Mouse (Mus musculus) heart, embryonic 16.5 days (tissue): ENCODE data around the gene Ghrhr. TPM values are rescaled to one million over a fixed set of nuclear protein-coding genes. Genes with fewer than 3 reads are reported as not detected.

Source experiments
- ATAC-seq: fragments of 200-750 bp; cut with Nextera tagmentation; replicated peaks from 2 replicates; pipeline ENCODE4 v1.8.0; 2017; ENCODE audit warnings: moderate number of reproducible peaks; ENCODE audit not compliant: insufficient read depth, low FRiP score; ENCODE audit errors: extremely low read depth
- H3K27ac ChIP-seq: fragments of 300-500 bp; sonication (generic); 2 replicates; pipeline ENCODE4 v1.5.1; 2014; ENCODE audit warnings: mild to moderate bottlenecking, low read length, control low read depth, moderate library complexity
- H3K27me3 ChIP-seq: fragments of 300-500 bp; sonication (generic); 2 replicates; pipeline ENCODE4 v1.6.1; 2014; ENCODE audit warnings: low read length, mixed read lengths; ENCODE audit not compliant: control insufficient read depth, insufficient read depth
- H3K36me3 ChIP-seq: fragments of 300-500 bp; sonication (generic); 2 replicates; pipeline ENCODE4 v1.6.1; 2014; ENCODE audit not compliant: control insufficient read depth, insufficient read depth
- H3K4me1 ChIP-seq: fragments of 300-500 bp; sonication (generic); 2 replicates; pipeline ENCODE4 v1.6.1; 2014; ENCODE audit warnings: low read length, mixed read lengths; ENCODE audit not compliant: control insufficient read depth, insufficient read depth
- H3K4me2 ChIP-seq: fragments of 300-500 bp; sonication (generic); 2 replicates; pipeline ENCODE4 v1.6.1; 2014; ENCODE audit warnings: low read depth, mild to moderate bottlenecking, control low read depth, low read length
- H3K4me3 ChIP-seq: fragments of 300-500 bp; sonication (generic); 2 replicates; pipeline ENCODE4 v1.5.1; 2014; ENCODE audit warnings: mild to moderate bottlenecking, control low read depth, low read length
- H3K9ac ChIP-seq: fragments of 300-500 bp; sonication (generic); 2 replicates; pipeline ENCODE4 v1.6.1; 2014; ENCODE audit warnings: low read length, control low read depth
- H3K9me3 ChIP-seq: fragments of 300-500 bp; sonication (generic); replicated peaks from 2 replicates; pipeline ENCODE4 v1.6.1; 2016; ENCODE audit warnings: low read length; ENCODE audit not compliant: control insufficient read depth
- WGBS: fragments of 180-500 bp; shearing (Covaris S2); extraction: QIAGEN DNeasy Blood & Tissue Kit; methylation state at CpG from one replicate; pipeline ENCODE4 v1.1.7; 2014; 5-methylcytosine and 5-hydroxymethylcytosine counted together
- polyA plus RNA-seq: library from polyadenylated mRNA; unstranded; fragments of >200 nt; fragmentation: Nextera tagmentation; extraction: Ambion mirVana; gene quantifications from 2 replicates; pipeline ENCODE4 v1.2.1, GENCODE M21; 2015

The Ghrhr gene
- polyA plus RNA-seq, 1 experiment from 2014 or later = not detected

DNA sequence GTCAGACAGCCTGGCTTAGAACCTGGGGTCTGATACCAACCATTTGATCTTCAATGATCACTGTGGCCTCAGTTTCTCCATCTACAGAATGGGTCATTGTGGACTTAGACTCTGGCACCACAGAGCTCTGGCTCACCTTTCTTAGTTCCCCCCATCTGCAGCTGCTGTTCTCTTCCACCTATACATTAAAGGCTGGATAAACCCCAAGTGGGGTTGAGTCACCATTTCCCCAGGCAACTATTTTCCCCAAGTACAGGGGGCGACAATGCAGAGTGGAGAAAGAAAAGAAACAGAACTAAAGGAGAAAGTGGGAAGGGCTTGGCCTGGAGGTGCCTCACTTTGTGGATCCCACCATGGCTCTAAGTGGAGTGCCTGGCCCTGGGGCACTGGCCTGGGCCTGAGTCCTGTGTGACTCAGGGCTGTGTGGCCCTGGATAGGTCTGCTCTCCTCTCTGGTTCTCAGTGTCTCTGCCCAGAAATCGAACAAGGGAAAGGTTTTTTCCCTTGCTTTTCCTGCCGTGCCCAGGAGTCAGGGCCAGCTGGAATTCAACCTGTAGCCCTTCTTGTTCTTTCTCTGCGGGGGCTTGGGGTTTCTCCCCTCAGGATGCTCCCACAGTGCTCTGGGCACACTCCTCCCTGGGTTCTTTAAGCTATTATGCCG, 19.0 kb upstream of the Ghrhr start:
- H3K27me3 ChIP-seq = no peaks in the 10 kb centered on the region; the same call in 1 of the 2 replicates

GRCm38 (mm10) chr6:55357636-55358031, 18.5 kb upstream of the Ghrhr start:
- WGBS = 36% methylated on average over 6 of the region's 6 CpGs
- Histone ChIP-seq H3K4me3 (no peak overlapping the region), H3K4me1 (peaks cover 8% of the 10 kb centered on the region), H3K9ac (no peak overlapping the region), H3K4me2 (no peak overlapping the region), H3K27ac (no peak overlapping the region), H3K36me3 (no peaks in the 10 kb centered on the region), H3K9me3 (no peaks in the 10 kb centered on the region), H3K27me3 (no peaks in the 10 kb centered on the region; the same call in 1 of the 2 replicates)
- ATAC-seq = no peak

More for the DNA sequence above, 19.0 kb upstream of the Ghrhr start:
- Histone ChIP-seq H3K4me2 (no peak overlapping the region), H3K4me3 (no peak overlapping the region), H3K36me3 (no peaks in the 10 kb centered on the region), H3K27ac (no peak overlapping the region), H3K9ac (no peak overlapping the region), H3K9me3 (no peaks in the 10 kb centered on the region), H3K4me1 (peaks cover 8% of the 10 kb centered on the region)
- 79% methylated on average over 5 of the region's 5 CpGs for WGBS
- no peak for ATAC-seq

GRCm38 (mm10) chr6:55358731-55359143, 17.4 kb upstream of the Ghrhr start:
- H3K4me2 ChIP-seq = no peak overlapping the region
- no peak overlapping the region for H3K9ac ChIP-seq
- H3K36me3 ChIP-seq = no peaks in the 10 kb centered on the region
- no peak for ATAC-seq
- peaks cover 8% of the 10 kb centered on the region for H3K4me1 ChIP-seq
- H3K4me3 ChIP-seq = no peak overlapping the region
- H3K27me3 ChIP-seq = no peaks in the 10 kb centered on the region; the same call in 1 of the 2 replicates
- no peaks in the 10 kb centered on the region for H3K9me3 ChIP-seq
- H3K27ac ChIP-seq = no peak overlapping the region
- 25% methylated on average over 2 of the region's 2 CpGs for WGBS

DNA sequence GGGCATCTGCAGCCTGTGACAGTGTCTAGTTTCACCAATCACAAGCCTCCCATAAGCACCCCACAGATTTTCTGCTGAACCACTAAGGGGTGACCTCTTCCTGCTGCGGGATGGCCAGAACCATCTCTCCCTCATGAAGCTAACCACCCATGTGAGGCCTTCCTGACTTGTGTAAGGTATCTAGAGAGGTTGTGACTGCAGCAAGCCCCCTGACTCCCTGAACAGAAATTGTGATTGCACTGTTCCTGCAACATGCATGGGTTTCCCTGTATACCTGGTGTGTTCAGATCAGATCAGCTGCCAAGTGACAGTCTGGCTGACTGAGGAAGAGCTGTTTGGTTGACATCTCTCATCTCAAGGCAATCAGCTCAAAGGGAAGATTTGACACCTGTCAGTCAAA, 13.4 kb upstream of the Ghrhr start:
- no peaks in the 10 kb centered on the region for H3K27me3 ChIP-seq
- no peak overlapping the region for H3K4me2 ChIP-seq
- no peak overlapping the region for H3K27ac ChIP-seq
- H3K4me3 ChIP-seq = no peak overlapping the region
- no peak overlapping the region for H3K9ac ChIP-seq
- no peaks in the 10 kb centered on the region for H3K9me3 ChIP-seq
- H3K36me3 ChIP-seq = no peaks in the 10 kb centered on the region
- no peak for ATAC-seq
- H3K4me1 ChIP-seq = peaks cover 2% of the 10 kb centered on the region; the same call in 1 of the 2 replicates
- 70% methylated on average over 1 of the region's 1 CpGs for WGBS

DNA sequence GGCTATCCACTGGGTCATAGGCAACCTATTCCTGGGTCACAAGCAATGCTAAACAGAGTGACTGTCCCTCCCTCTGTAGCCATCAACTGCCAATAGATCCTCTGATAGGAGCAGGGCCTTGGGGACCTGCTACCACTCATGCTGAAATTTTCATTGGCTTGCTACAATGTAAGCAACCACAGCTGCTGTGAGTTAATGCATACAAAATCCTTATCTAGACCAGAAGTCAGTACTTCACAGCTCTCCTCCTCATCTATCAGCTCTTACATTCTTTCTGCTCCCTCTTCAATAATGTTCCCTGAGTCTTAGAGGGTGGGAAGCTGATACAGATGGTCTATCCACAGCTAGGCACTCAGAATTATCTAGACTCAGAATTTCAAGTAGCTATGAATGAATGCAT, 9.0 kb upstream of the Ghrhr start:
- Histone ChIP-seq H3K4me1 (no peaks in the 10 kb centered on the region), H3K27ac (no peak overlapping the region), H3K9me3 (no peaks in the 10 kb centered on the region), H3K4me3 (no peak overlapping the region), H3K4me2 (no peak overlapping the region), H3K36me3 (no peaks in the 10 kb centered on the region), H3K27me3 (no peaks in the 10 kb centered on the region), H3K9ac (no peak overlapping the region)
- no peak for ATAC-seq

DNA sequence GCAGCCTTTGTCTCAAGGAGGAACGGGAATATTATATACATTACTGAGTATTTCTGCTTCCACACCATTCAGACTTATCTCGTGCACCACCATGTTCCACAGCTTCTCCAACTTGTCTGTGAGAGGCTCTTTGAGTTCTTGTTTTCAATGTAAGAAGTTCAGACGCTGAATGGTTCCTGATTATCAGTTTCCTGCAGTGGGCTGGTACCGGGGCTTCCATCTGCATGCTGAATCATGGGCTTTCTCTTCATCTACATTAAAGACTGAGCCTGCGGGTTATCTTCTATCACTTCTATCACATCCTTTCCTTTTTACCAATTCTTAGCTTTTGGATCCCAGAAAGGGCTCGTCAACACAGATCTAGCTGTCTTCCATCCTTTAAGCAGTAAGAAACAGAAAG, 5.3 kb upstream of the Ghrhr start:
- 70% methylated on average over 6 of the region's 6 CpGs for WGBS
- Histone ChIP-seq H3K9me3 (no peaks in the 10 kb centered on the region), H3K27ac (no peak overlapping the region), H3K9ac (no peak overlapping the region), H3K4me3 (no peak overlapping the region), H3K4me2 (no peak overlapping the region), H3K4me1 (no peaks in the 10 kb centered on the region), H3K36me3 (no peaks in the 10 kb centered on the region), H3K27me3 (0 out of 2 replicates have a peak, but pooled peaks cover under 1% of the 10 kb centered on the region)
- ATAC-seq = no peak

- no peaks in the 10 kb centered on the region for H3K36me3 ChIP-seq
- peaks cover 7% of the 10 kb centered on the region; the same call in 1 of the 2 replicates for H3K27me3 ChIP-seq
- no peak overlapping the region for H3K4me2 ChIP-seq
- H3K4me3 ChIP-seq = no peak overlapping the region
- ATAC-seq = no peak
- H3K9ac ChIP-seq = no peak overlapping the region
- H3K9me3 ChIP-seq = no peaks in the 10 kb centered on the region
- no peak overlapping the region for H3K27ac ChIP-seq
- WGBS = 60% methylated on average over 5 of the region's 5 CpGs
- no peaks in the 10 kb centered on the region for H3K4me1 ChIP-seq
These were observed 416 bp downstream of the Ghrhr start for GRCm38 (mm10) chr6:55376511-55376910.

DNA sequence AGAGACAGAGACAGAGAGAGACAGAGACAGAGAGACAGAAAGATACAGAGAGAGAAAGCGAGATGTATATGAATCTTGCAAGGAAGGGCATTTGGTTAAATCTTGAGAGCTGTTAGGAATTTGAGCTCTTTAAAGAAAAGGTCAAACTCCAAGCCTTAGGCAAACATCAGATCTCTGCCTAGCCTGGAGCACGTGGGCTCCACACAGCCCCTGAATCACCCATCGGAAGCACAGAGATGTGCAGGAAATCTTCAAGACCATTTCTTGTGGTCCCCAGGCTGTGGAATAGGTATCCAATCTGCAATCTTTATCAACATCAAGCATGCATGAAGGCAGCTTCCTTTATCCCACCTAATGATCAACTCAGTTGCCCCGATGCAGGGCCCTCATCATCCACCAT, 1.4 kb downstream of the Ghrhr start:
- no peak overlapping the region for H3K4me3 ChIP-seq
- no peaks in the 10 kb centered on the region for H3K4me1 ChIP-seq
- no peak overlapping the region for H3K4me2 ChIP-seq
- H3K9me3 ChIP-seq = no peaks in the 10 kb centered on the region
- ATAC-seq = no peak
- H3K36me3 ChIP-seq = no peaks in the 10 kb centered on the region
- 73% methylated on average over 4 of the region's 4 CpGs for WGBS
- H3K9ac ChIP-seq = no peak overlapping the region
- H3K27me3 ChIP-seq = peaks cover 12% of the 10 kb centered on the region; the same call in 1 of the 2 replicates
- H3K27ac ChIP-seq = no peak overlapping the region

- H3K9me3 ChIP-seq = no peaks in the 10 kb centered on the region
- no peak overlapping the region for H3K4me3 ChIP-seq
- no peak overlapping the region for H3K27ac ChIP-seq
- H3K27me3 ChIP-seq = peaks cover 18% of the 10 kb centered on the region
- no peaks in the 10 kb centered on the region for H3K36me3 ChIP-seq
- no peak overlapping the region for H3K9ac ChIP-seq
- no peaks in the 10 kb centered on the region for H3K4me1 ChIP-seq
- no peak overlapping the region for H3K4me2 ChIP-seq
- 43% methylated on average over 3 of the region's 3 CpGs for WGBS
- no peak for ATAC-seq
These were observed 3.7 kb downstream of the Ghrhr start for GRCm38 (mm10) chr6:55379641-55380335.
